Mouse (Mus musculus) CH12.LX (cell line): ENCODE data around the gene Camsap2. TPM values are rescaled to one million over a fixed set of nuclear protein-coding genes. Genes with fewer than 3 reads are reported as not detected.

Experiments
- DNase-seq: peaks from one replicate; pipeline ENCODE4 v3.0.0-alpha.2; 2013; ENCODE audit errors: extremely low read depth
- H3K27ac ChIP-seq: 2 replicates; pipeline ENCODE4 v1.5.1; 2012; ENCODE audit warnings: low read depth, mild to moderate bottlenecking, control low read depth, moderate library complexity; ENCODE audit not compliant: insufficient read depth
- H3K27me3 ChIP-seq: replicated peaks from 2 replicates; pipeline ENCODE3; 2012; ENCODE audit warnings: inconsistent platforms
- H3K36me3 ChIP-seq, 2 experiments: replicated peaks in 1 of 2; 2 replicates each; pipeline versions ENCODE3 to v1.6.1; 2012; ENCODE audit warnings: inconsistent platforms in 1 of 2, low read length in 1 of 2, mild to moderate bottlenecking in 1 of 2, mixed read lengths in 1 of 2, moderate library complexity in 1 of 2; ENCODE audit not compliant: control insufficient read depth in 1 of 2, insufficient read depth in 1 of 2
- H3K4me1 ChIP-seq, 2 experiments: 2 replicates each; pipeline ENCODE4 v1.6.1; 2012; ENCODE audit warnings: inconsistent platforms in 1 of 2, moderate library complexity in 1 of 2; ENCODE audit not compliant: insufficient read depth in 2 of 2, control insufficient read depth in 1 of 2
- H3K4me2 ChIP-seq: 2 replicates; pipeline ENCODE4 v1.6.1; 2012; ENCODE audit warnings: low read depth, mild to moderate bottlenecking, control low read depth; ENCODE audit not compliant: poor library complexity, insufficient read depth, severe bottlenecking
- H3K4me3 ChIP-seq, 3 experiments: fragments of 150-350 bp in 1 of 3; sonication (generic) in 1 of 3; replicated peaks in 1 of 3; 2 replicates each; pipeline versions ENCODE3 to v1.5.1; 2011 to 2012; ENCODE audit warnings: low read depth in 2 of 3, low read length in 2 of 3, mild to moderate bottlenecking in 2 of 3, moderate library complexity in 2 of 3, control low read depth in 1 of 3, improper control_type of control experiment in 1 of 3, inconsistent platforms in 1 of 3, mixed read lengths in 1 of 3; ENCODE audit not compliant: poor library complexity in 1 of 3
- H3K79me2 ChIP-seq: replicated peaks from 2 replicates; pipeline ENCODE4 v1.6.1; 2012; ENCODE audit warnings: mild to moderate bottlenecking, moderate library complexity; ENCODE audit not compliant: control insufficient read depth, poor library complexity, insufficient read depth, severe bottlenecking; ENCODE audit errors: extremely low read depth
- H3K9ac ChIP-seq: 2 replicates; pipeline ENCODE4 v1.6.1; 2012; ENCODE audit warnings: low read depth, mild to moderate bottlenecking, control low read depth, moderate library complexity; ENCODE audit not compliant: insufficient read depth
- H3K9me3 ChIP-seq: replicated peaks from 2 replicates; pipeline ENCODE3; 2012; ENCODE audit warnings: low read length, inconsistent platforms, mixed read lengths
- CTCF ChIP-seq, 2 experiments: IDR thresholded peaks in 1 of 2; conservative IDR thresholded peaks in 1 of 2; 2 replicates each; pipeline ENCODE4 v1.5.1; 2011 to 2012; ENCODE audit warnings: low read depth in 2 of 2, low read length in 2 of 2, improper control_type of control experiment in 1 of 2, inconsistent platforms in 1 of 2, mild to moderate bottlenecking in 1 of 2, moderate library complexity in 1 of 2
- E2F4 ChIP-seq: IDR thresholded peaks from 2 replicates; pipeline ENCODE4 v1.6.1; 2011; ENCODE audit warnings: low read depth, low read length, improper control_type of control experiment; ENCODE audit not compliant: insufficient replicate concordance
- HCFC1 ChIP-seq: IDR thresholded peaks from 2 replicates; pipeline ENCODE4 v1.6.1; 2012; ENCODE audit warnings: low read depth, mild to moderate bottlenecking, inconsistent platforms, low read length, improper control_type of control experiment
- JUN ChIP-seq: IDR thresholded peaks from 2 replicates; pipeline ENCODE4 v1.6.1; 2011; ENCODE audit warnings: low read depth, mild to moderate bottlenecking, low read length, improper control_type of control experiment, moderate library complexity; ENCODE audit not compliant: insufficient read depth
- JUND ChIP-seq: conservative IDR thresholded peaks from 2 replicates; pipeline ENCODE4 v1.6.1; 2011; ENCODE audit warnings: low read depth, low read length, improper control_type of control experiment
- KAT2A ChIP-seq: IDR thresholded peaks from 2 replicates; pipeline ENCODE4 v1.6.1; 2012; ENCODE audit warnings: low read length, improper control_type of control experiment, inconsistent platforms; ENCODE audit not compliant: insufficient replicate concordance
- MAFK ChIP-seq: IDR thresholded peaks from 2 replicates; pipeline ENCODE4 v1.6.1; 2011; ENCODE audit warnings: low read length, improper control_type of control experiment; ENCODE audit not compliant: insufficient replicate concordance
- MAZ ChIP-seq: IDR thresholded peaks from 2 replicates; pipeline ENCODE4 v1.6.1; 2012; ENCODE audit warnings: low read depth, mild to moderate bottlenecking, inconsistent platforms, low read length, improper control_type of control experiment, moderate library complexity
- MXI1 ChIP-seq: IDR thresholded peaks from 2 replicates; pipeline ENCODE4 v1.6.1; 2011; ENCODE audit warnings: mild to moderate bottlenecking, low read depth, low read length, improper control_type of control experiment
- NELFE ChIP-seq: IDR thresholded peaks from 2 replicates; pipeline ENCODE4 v1.6.1; 2011; ENCODE audit warnings: low read depth, low read length, improper control_type of control experiment
- NRF1 ChIP-seq: IDR thresholded peaks from 2 replicates; pipeline ENCODE4 v1.6.1; 2014; ENCODE audit warnings: low read depth, mild to moderate bottlenecking, inconsistent platforms, low read length, improper control_type of control experiment, moderate library complexity
- PAX5 ChIP-seq: IDR thresholded peaks from 2 replicates; pipeline ENCODE4 v1.6.1; 2012; ENCODE audit warnings: low read length, inconsistent platforms, mixed read lengths
- POLR2AphosphoS2 ChIP-seq: IDR thresholded peaks from 2 replicates; pipeline ENCODE4 v1.6.1; 2011; ENCODE audit warnings: low read depth, low read length, improper control_type of control experiment
- RAD21 ChIP-seq: IDR thresholded peaks from 2 replicates; pipeline ENCODE4 v1.6.1; 2011; ENCODE audit warnings: low read depth, mild to moderate bottlenecking, low read length, improper control_type of control experiment, moderate library complexity
- RCOR1 ChIP-seq: conservative IDR thresholded peaks from 2 replicates; pipeline ENCODE4 v1.6.1; 2012; ENCODE audit warnings: low read depth, mild to moderate bottlenecking, inconsistent platforms, low read length, improper control_type of control experiment
- SIN3A ChIP-seq: IDR thresholded peaks from 2 replicates; pipeline ENCODE4 v1.6.1; 2012; ENCODE audit warnings: low read length, improper control_type of control experiment, inconsistent platforms
- TCF12 ChIP-seq: IDR thresholded peaks from 2 replicates; pipeline ENCODE4 v1.6.1; 2014; ENCODE audit warnings: low read depth, mild to moderate bottlenecking, inconsistent platforms, low read length, improper control_type of control experiment
- USF1 ChIP-seq: IDR thresholded peaks from 2 replicates; pipeline ENCODE4 v1.6.1; 2014; ENCODE audit warnings: low read depth, mild to moderate bottlenecking, inconsistent platforms, low read length, improper control_type of control experiment
- ZC3H11A ChIP-seq: IDR thresholded peaks from 2 replicates; pipeline ENCODE4 v1.6.1; 2012; ENCODE audit warnings: low read depth, mild to moderate bottlenecking, inconsistent platforms, low read length, improper control_type of control experiment
- ZKSCAN1 ChIP-seq: IDR thresholded peaks from 2 replicates; pipeline ENCODE4 v1.6.1; 2012; ENCODE audit warnings: low read depth, inconsistent platforms, low read length, improper control_type of control experiment, borderline replicate concordance
- ZNF384 ChIP-seq: IDR thresholded peaks from 2 replicates; pipeline ENCODE4 v1.6.1; 2012; ENCODE audit warnings: low read depth, low read length, improper control_type of control experiment, inconsistent platforms
- dilution Hi-C: fragments of 300-500 bp; cut with MboI; formaldehyde crosslinking; loops from 2 replicates; pipeline ENCODE4 v1.14.3; 2020; ENCODE audit warnings: low sequenced_read_pairs; ENCODE audit not compliant: extremely low pct_unique_long_range_greater_than_20kb, extremely low pct_ligation_motif_present
- in situ Hi-C: fragments of 300-500 bp; cut with MboI; formaldehyde crosslinking; loops from 3 replicates; pipeline ENCODE4 v1.14.3; 2019; ENCODE audit warnings: low sequenced_read_pairs, low pct_ligation_motif_present, low pct_unique_long_range_greater_than_20kb, mixed read lengths
- polyA plus RNA-seq: library from polyadenylated mRNA; unstranded; fragments of >175 nt; gene quantifications from 2 replicates; pipeline ENCODE4 v1.2.1, GENCODE M21; 2012; ENCODE audit warnings: low read depth; ENCODE audit not compliant: insufficient read length
- total RNA-seq, 2 experiments: library from RNA; depleted of rRNA; stranded (reverse); fragments of 300-350 nt in 1 of 2; fragments of >200 nt in 1 of 2; gene quantifications; 2 replicates each; pipeline ENCODE4 v1.2.3; 2012 to 2014

Camsap2 gene
- total and polyA plus RNA-seq, 3 experiments: 5.6 to 11.3 (median 9.5) TPM

DNA sequence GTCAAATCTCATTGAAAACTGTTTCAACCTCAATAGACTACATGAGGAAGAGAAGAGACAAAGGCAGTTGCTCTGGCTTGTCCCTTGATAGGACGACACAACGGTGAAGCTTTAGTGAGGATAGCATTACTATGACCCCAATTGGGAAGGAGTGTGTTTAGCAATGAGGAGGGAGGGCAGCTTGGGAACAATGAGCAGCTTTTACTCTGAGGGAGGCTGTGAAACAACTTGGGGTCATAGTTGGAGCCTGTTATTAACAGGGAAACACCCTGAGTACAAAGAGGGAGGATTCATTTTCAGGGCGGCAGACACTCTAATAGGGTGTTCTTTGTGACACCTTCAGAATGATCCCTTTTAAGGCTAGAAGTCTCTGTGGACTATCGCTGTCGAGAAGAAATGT is 2.2 kb upstream of the Camsap2 start:
- Histone ChIP-seq H3K4me1 (peaks cover 8 to 22% of the 10 kb centered on the region in 2 experiments), H3K36me3 (peaks cover 0 to 2% of the 10 kb centered on the region in 2 experiments), H3K9ac (no peak overlapping the region), H3K27me3 (peaks cover 9% of the 10 kb centered on the region), H3K27ac (no peak overlapping the region), H3K4me2 (no peak overlapping the region), H3K79me2 (peaks cover 20% of the 10 kb centered on the region), H3K9me3 (no peaks in the 10 kb centered on the region), H3K4me3 (no peak overlapping the region)
- TF ChIP-seq RCOR1 (no peak), HCFC1 (no peak), JUN (no peak), CTCF (conservative IDR thresholded peaks at IDR 0.05 in 1 of 2, IDR thresholded peaks at IDR 0.05 in 1 of 2; ENCODE audit: low read depth in 2 of 2, low read length in 2 of 2) (no peak), SIN3A (no peak), MXI1 (no peak), POLR2AphosphoS2 (no peak), ZNF384 (no peak), NRF1 (no peak), MAZ (no peak), TCF12 (no peak), KAT2A (no peak), ZC3H11A (no peak), JUND (no peak), MAFK (no peak), PAX5 (no peak), E2F4 (no peak)
- in situ Hi-C loops (loop anchor here (5.0 kb wide), 1 partner anchor 44 kb away; no protein-coding TSS in a partner anchor), dilution Hi-C loops (no loop called here)
- DNase-seq: no peak

- peaks cover 22% of the 10 kb centered on the region for H3K79me2 ChIP-seq
- no peaks in the 10 kb centered on the region for H3K9me3 ChIP-seq
- no peak overlapping the region for H3K4me3 ChIP-seq
- H3K36me3 ChIP-seq: peaks cover 0 to 2% of the 10 kb centered on the region in 2 experiments
- H3K27me3 ChIP-seq: peaks cover 9% of the 10 kb centered on the region
- no peak overlapping the region for H3K27ac ChIP-seq
- in situ Hi-C loops (loop anchor here (5.0 kb wide), 1 partner anchor 45 kb away; no protein-coding TSS in a partner anchor), dilution Hi-C loops (no loop called here)
- no peak for TF ChIP-seq USF1
- TF ChIP-seq RAD21: no peak
- TF ChIP-seq NRF1: no peak
- TF ChIP-seq ZKSCAN1: no peak
- TF ChIP-seq E2F4: no peak
- no peak for TF ChIP-seq NELFE
- no peak for DNase-seq
- no peak overlapping the region for H3K4me2 ChIP-seq
- H3K9ac ChIP-seq: no peak overlapping the region
- peaks cover 8 to 27% of the 10 kb centered on the region in 2 experiments for H3K4me1 ChIP-seq
Observed at GRCm38 (mm10) chr1:136347140-136347539, 1.2 kb upstream of the Camsap2 start.
